Mouse (Mus musculus): Measurements from ENCODE around the gene Zer1. TPM values are rescaled to one million over a fixed set of nuclear protein-coding genes. Genes with fewer than 3 reads are reported as not detected.
A peak's percentile ranks its signal among the peaks of the same experiment; 100 is the strongest.

The Zer1 gene
- polyA plus RNA-seq, 1 experiment from 2014 or later: 13.5 TPM

- 89% methylated on average over 3 of the region's 3 CpGs for WGBS
- Histone ChIP-seq H3K4me2 (no peak overlapping the region), H3K9me3 (no peaks in the 10 kb centered on the region), H3K36me3 (peaks cover 24% of the 10 kb centered on the region), H3K27me3 (no peaks in the 10 kb centered on the region), H3K4me1 (peaks cover 16% of the 10 kb centered on the region), H3K9ac (no peak overlapping the region), H3K4me3 (no peak overlapping the region), H3K27ac (no peak overlapping the region)
- ATAC-seq (ENCODE audit: insufficient number of reproducible peaks, insufficient read depth, low FRiP score, low TSS enrichment, low read depth): no peak
These were observed 48.8 kb downstream of the Zer1 start for GRCm38 (mm10) chr2:30075625-30076024.

- Histone ChIP-seq H3K4me1 (peaks cover 12% of the 10 kb centered on the region), H3K9me3 (no peaks in the 10 kb centered on the region), H3K4me2 (no peak overlapping the region), H3K36me3 (peaks cover 47% of the 10 kb centered on the region), H3K27ac (no peak overlapping the region), H3K9ac (no peak overlapping the region), H3K27me3 (no peaks in the 10 kb centered on the region), H3K4me3 (no peak overlapping the region)
- 74% methylated on average over 3 of the region's 3 CpGs for WGBS
- ATAC-seq (ENCODE audit: insufficient number of reproducible peaks, insufficient read depth, low FRiP score, low TSS enrichment, low read depth): no peak
These were observed 51.1 kb downstream of the Zer1 start for GRCm38 (mm10) chr2:30073285-30073684.

GRCm38 (mm10) chr2:30072875-30073274 lies 51.5 kb downstream of the Zer1 start:
- H3K27ac ChIP-seq: no peak overlapping the region; the same call in 1 of the 2 replicates
- H3K4me1 ChIP-seq: peaks cover 13% of the 10 kb centered on the region
- H3K4me3 ChIP-seq: no peak overlapping the region
- peaks cover 49% of the 10 kb centered on the region for H3K36me3 ChIP-seq
- no peaks in the 10 kb centered on the region for H3K27me3 ChIP-seq
- no peak overlapping the region for H3K9ac ChIP-seq
- 81% methylated on average over 7 of the region's 7 CpGs for WGBS
- no peaks in the 10 kb centered on the region for H3K9me3 ChIP-seq
- H3K4me2 ChIP-seq: no peak overlapping the region
- ATAC-seq (ENCODE audit: insufficient number of reproducible peaks, insufficient read depth, low FRiP score, low TSS enrichment, low read depth): no peak

- Histone ChIP-seq H3K9me3 (no peaks in the 10 kb centered on the region), H3K27me3 (no peaks in the 10 kb centered on the region), H3K4me2 (peak overlapping the region; percentile 62), H3K4me1 (peaks cover 35% of the 10 kb centered on the region), H3K9ac (peak overlapping the region; percentile 99), H3K4me3 (peak overlapping the region; percentile 80), H3K27ac (no peak overlapping the region), H3K36me3 (peaks cover 37% of the 10 kb centered on the region)
- ATAC-seq (ENCODE audit: insufficient number of reproducible peaks, insufficient read depth, low FRiP score, low TSS enrichment, low read depth): no peak
- 18% methylated on average over 7 of the region's 7 CpGs for WGBS
These were observed 56.4 kb downstream of the Zer1 start for GRCm38 (mm10) chr2:30067962-30068361.

- H3K27ac ChIP-seq: peak overlapping the region; percentile 100
- peaks cover 36% of the 10 kb centered on the region for H3K4me1 ChIP-seq
- H3K36me3 ChIP-seq: peaks cover 30% of the 10 kb centered on the region
- H3K4me3 ChIP-seq: peak overlapping the region; percentile 80
- H3K27me3 ChIP-seq: no peaks in the 10 kb centered on the region
- WGBS: under 1% methylated on average over 63 of the region's 69 CpGs
- peak; percentile 1; the same call in 1 of the 2 replicates for ATAC-seq (ENCODE audit: insufficient number of reproducible peaks, insufficient read depth, low FRiP score, low TSS enrichment, low read depth)
- peak overlapping the region; percentile 99 for H3K9ac ChIP-seq
- no peaks in the 10 kb centered on the region for H3K9me3 ChIP-seq
- H3K4me2 ChIP-seq: peak overlapping the region; percentile 62
These were observed 57.1 kb downstream of the Zer1 start for GRCm38 (mm10) chr2:30067031-30067888.

- WGBS: under 1% methylated on average over 72 of the region's 101 CpGs
These were observed 58.1 kb downstream of the Zer1 start for GRCm38 (mm10) chr2:30066046-30066901.

GRCm38 (mm10) chr2:30064298-30064697 lies 60.1 kb downstream of the Zer1 start:
- Histone ChIP-seq H3K36me3 (peaks cover 12% of the 10 kb centered on the region), H3K9me3 (no peaks in the 10 kb centered on the region), H3K27me3 (no peaks in the 10 kb centered on the region), H3K4me1 (peaks cover 42% of the 10 kb centered on the region), H3K4me2 (peak overlapping the region; percentile 83), H3K9ac (peak overlapping the region; percentile 85; the same call in 1 of the 2 replicates), H3K4me3 (peak overlapping the region; percentile 68), H3K27ac (no peak overlapping the region)
- ATAC-seq (ENCODE audit: insufficient number of reproducible peaks, insufficient read depth, low FRiP score, low TSS enrichment, low read depth): no peak
- WGBS: 35% methylated on average over 3 of the region's 3 CpGs

More at GRCm38 (mm10) chr2:30066046-30066901, 58.1 kb downstream of the Zer1 start:
- Histone ChIP-seq H3K27ac (peak overlapping the region; percentile 100), H3K36me3 (peaks cover 27% of the 10 kb centered on the region), H3K9ac (peak overlapping the region; percentile 99), H3K27me3 (no peaks in the 10 kb centered on the region), H3K9me3 (no peaks in the 10 kb centered on the region), H3K4me3 (peak overlapping the region; percentile 80), H3K4me2 (peak overlapping the region; percentile 62), H3K4me1 (peaks cover 39% of the 10 kb centered on the region)
- ATAC-seq (ENCODE audit: insufficient number of reproducible peaks, insufficient read depth, low FRiP score, low TSS enrichment, low read depth): peak; percentile 93

- Histone ChIP-seq H3K27ac (peak overlapping the region; percentile 96), H3K9ac (peak overlapping the region; percentile 85), H3K4me1 (peaks cover 42% of the 10 kb centered on the region), H3K36me3 (peaks cover 7% of the 10 kb centered on the region), H3K4me3 (peak overlapping the region; percentile 68), H3K4me2 (peak overlapping the region; percentile 83), H3K27me3 (no peaks in the 10 kb centered on the region), H3K9me3 (no peaks in the 10 kb centered on the region)
- ATAC-seq (ENCODE audit: insufficient number of reproducible peaks, insufficient read depth, low FRiP score, low TSS enrichment, low read depth): no peak
- WGBS: 7% methylated on average over 3 of the region's 3 CpGs
These were observed 60.6 kb downstream of the Zer1 start for GRCm38 (mm10) chr2:30063791-30064190.

- no peak for ATAC-seq (ENCODE audit: insufficient number of reproducible peaks, insufficient read depth, low FRiP score, low TSS enrichment, low read depth)
- WGBS: 6% methylated on average over 8 of the region's 8 CpGs
- Histone ChIP-seq H3K4me3 (peak overlapping the region; percentile 68), H3K36me3 (peaks cover 1% of the 10 kb centered on the region), H3K4me1 (peaks cover 37% of the 10 kb centered on the region), H3K4me2 (peak overlapping the region; percentile 83), H3K9ac (peak overlapping the region; percentile 85), H3K9me3 (no peaks in the 10 kb centered on the region), H3K27ac (peak overlapping the region; percentile 96), H3K27me3 (no peaks in the 10 kb centered on the region)
These were observed 61.1 kb downstream of the Zer1 start for GRCm38 (mm10) chr2:30063235-30063634.

- H3K4me1 ChIP-seq: peaks cover 33% of the 10 kb centered on the region
- peak overlapping the region; percentile 68 for H3K4me3 ChIP-seq
- peak overlapping the region; percentile 85 for H3K9ac ChIP-seq
- H3K4me2 ChIP-seq: peak overlapping the region; percentile 83
- no peaks in the 10 kb centered on the region for H3K9me3 ChIP-seq
- WGBS: under 1% methylated on average over 40 of the region's 40 CpGs
- no peaks in the 10 kb centered on the region for H3K36me3 ChIP-seq
- H3K27me3 ChIP-seq: no peaks in the 10 kb centered on the region
- peak overlapping the region; percentile 96 for H3K27ac ChIP-seq
- no peak for ATAC-seq (ENCODE audit: insufficient number of reproducible peaks, insufficient read depth, low FRiP score, low TSS enrichment, low read depth)
These were observed 61.9 kb downstream of the Zer1 start for GRCm38 (mm10) chr2:30062249-30063093.

All from embryonic facial prominence, embryonic 13.5 days (tissue).